Mouse (Mus musculus): ENCODE results near the gene Fancl. TPM values are rescaled to one million over a fixed set of nuclear protein-coding genes. Genes with fewer than 3 reads are reported as not detected.
"Not testable (repeated sequence)": the region's sequence is repeated elsewhere in the genome, so short reads cannot be mapped to it uniquely, and the experiment has no call there.

Fancl gene
- total RNA-seq (2021): 10 to 100 TPM; 15.4 to 16.5 TPM

DNA sequence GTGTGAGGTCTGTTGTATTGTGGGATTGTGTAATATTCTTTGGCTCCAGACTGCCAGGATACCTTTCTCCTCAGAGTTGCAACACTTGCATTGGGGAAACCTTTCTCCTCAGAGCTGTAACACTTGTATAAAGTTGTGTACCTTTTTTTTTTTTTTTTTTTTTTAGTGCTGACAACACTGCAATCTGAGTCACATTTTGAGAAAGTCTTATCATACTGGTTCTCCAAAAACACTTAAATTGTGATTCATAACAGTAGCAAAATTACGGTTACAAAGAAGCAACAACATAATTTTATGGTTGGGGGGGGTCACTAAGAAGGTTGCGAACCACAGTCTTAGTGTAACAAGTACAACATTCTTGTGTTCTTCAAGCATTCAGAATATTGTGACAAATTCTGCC is at the start of gene Fancl:
Fancl (plus strand) TSS at position 165 of the 400 bp plus-strand sequence.
- no peak for DNase-seq

DNA sequence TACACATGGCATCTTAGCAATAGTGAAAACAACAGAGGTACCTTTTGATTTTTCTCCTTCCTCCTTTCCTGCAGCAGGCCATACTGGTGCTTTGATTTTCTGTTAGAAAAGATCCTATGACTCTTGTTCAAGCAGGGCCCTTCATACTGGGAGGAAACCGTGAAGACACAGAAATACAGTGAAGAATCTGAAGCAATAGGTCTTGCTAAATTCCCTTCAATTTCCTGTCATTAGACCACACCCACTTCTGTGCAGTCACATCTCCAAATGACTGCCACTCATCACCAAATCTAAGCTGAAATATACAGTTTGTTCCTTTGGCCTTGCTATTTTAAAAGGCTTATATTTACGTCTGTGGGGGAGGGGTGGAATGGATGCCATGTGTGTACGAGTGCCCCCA is 49.1 kb upstream of the Fancl start:
- DNase-seq: no peak

DNA sequence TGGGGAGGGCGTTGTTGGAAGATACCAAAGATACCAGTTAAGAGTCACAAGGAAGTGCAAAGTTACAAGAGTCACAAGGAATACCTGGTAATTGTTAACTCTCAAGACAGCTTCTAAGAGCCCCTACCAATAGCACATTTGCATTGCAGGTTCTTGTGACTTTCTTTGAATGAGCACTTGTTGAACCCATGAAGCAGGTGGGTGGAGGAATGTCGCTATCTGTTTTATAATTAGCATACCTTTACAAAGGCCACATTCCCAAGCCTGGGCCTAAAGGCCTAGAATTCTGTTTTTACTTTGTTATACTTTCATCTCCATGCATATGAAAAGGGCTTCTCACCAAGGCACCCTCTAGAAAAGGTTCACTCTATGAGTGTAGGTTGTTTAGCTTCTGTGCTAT is 15.8 kb upstream of the Fancl start:
- DNase-seq: not testable (repeated sequence)

DNA sequence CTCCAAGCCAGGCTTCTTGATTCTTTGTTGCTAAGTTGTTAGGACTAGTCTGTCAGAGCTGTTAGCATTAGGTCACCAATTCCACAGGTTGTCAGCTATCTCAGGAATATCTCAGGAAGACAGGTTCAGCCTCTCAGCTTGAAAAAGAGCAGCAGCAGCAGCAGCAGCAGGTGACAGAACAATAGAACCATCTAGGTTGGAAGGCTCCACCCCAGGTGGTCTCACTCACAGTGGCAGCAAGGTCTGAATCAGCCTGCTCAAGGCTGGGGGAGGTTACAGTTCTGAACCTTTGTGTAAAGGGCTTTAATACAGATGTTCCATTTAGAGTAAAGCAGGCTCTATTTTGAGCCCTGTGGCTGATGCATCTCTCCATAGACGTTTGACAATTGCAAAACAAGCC is 14.0 kb upstream of the Fancl start:
- not testable (repeated sequence) for DNase-seq

DNA sequence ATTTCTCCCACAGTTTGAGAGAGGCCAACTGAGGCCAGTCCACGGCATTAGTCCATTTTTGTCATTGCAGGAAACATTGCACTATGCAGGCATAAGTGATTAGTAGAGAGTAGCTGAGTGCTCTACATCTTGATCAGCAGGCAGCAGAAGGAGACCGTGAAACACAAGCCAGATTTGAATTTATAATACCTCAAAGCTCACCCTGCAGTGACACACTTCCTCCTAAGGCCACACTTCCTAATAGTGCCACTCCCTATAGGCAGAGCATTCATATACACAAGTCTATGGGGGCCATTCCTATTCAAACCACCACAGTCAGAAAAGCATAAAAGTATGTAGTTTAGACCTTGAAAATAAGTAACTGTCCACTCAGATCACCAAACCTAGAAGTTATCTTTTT is 11.8 kb upstream of the Fancl start:
- no peak for DNase-seq

DNA sequence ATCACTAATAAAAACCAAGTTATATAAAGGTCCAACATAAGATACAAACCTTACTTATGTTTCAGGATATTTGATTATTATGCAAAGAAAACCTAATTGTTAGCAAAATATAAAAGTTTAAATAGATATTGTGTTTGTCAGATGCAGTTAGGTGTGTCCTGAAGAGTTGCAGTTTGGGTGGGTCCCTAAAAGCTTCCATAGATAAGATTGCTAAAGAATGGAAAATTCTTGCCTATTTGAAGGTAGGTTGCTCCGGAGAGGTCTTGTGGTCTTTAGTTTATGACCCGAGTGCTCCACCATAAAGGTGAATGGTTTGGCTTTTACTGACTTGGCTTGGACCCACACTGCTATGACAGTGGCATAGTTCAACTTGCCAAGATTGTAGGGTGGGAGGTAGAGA is 7.9 kb upstream of the Fancl start:
- DNase-seq: no peak

DNA sequence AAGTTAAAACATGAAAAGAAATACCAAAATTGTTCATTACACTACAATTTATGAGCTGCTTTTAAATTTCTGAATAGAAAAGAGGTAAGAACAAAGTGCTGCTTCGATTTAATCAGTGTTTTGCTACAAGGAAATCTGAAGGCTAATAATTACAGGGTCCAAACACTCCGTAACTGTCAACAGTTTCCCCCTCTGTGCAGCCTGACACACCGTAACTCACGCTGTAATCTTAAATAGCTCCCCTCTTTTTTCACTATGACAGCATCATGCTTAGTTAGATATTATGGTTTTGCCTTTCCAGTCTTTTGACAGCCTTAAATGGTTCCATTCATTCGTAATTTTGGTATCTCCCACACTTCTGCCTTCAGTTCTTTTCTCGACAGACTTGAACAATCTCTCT is 4.4 kb upstream of the Fancl start:
- DNase-seq: no peak

DNA sequence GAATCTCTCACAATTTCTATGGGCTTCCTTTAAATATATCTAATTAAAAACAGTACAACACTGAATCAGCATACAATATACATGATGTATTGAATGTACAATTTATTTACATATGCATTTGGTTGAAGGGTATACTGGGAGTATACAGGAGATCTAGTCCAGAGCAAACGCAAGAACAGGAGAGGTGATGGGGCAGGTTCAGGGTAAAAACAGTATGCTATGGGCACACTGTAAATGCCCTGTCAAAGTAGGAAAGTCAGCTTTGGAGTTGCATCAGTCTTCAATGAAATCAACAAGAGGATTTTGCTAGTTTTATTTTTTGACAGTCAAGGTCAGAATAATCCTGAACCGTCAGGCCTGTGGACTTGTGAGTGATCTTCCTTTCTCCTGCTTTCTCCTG is 743 bp downstream of the Fancl start:
- DNase-seq: no peak

DNA sequence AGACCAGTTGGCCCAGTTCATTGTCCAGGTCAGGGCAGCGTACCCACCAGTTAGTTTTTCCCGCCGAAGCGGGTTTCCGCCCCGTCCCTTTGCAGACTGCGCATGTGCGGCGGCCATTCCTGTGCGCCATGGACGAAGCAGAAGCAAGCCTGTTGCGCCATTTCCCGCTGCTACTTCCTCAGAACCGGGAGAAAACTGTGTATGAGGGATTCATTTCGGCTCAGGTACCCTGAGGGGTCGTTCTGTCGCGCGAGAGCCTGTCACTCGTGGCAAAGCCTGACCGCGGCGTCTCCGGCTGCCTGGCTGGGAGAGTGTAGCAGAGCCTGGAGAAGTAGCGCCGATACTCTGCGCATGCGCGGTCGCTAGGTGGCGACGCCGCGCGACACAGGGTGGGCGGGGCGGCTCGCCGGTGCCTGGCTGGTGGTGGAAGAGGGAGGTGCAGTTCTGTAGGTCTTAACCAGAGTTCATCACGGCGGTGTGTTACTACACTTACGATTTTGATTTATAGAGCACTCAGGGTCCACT is 1.2 kb downstream of the Fancl start:
- DNase-seq: peak; percentile 94

DNA sequence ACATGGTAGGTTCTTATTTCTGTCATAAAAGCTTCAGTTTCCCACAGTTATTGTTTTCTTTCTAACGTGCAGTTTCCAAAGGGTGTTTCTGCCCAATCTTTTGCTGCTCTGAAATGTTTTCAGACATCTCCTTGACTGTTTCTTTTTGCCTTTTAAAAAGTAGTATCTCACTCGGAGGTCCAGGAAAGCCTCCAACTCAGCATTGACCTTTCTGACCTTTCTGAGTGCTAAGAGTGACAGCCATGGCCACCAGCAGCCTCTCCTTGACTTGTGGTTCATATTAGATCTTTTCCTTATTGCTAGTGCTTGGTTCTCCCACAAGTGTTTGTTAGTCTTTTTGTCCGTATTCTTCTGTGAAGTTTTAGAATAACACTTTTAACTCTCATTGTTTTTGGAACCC is 9.6 kb downstream of the Fancl start:
- no peak for DNase-seq

DNA sequence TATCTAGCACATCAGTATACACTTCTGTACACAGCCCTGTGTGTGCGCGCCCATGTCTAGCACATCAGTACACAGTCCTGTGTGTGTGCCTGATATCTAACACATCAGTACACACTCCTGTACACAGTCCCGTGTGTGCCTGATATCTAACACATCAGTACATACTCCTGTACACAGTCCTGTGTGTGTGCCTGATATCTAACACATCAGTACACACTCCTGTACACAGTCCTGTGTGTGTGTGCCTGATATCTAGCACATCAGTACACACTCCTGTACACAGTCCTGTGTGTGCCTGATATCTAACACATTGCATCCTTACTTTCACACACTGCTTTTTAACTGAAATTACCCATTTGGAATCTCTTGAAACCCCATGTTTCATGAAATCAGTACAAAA is 27.0 kb downstream of the Fancl start:
- DNase-seq: no peak

DNA sequence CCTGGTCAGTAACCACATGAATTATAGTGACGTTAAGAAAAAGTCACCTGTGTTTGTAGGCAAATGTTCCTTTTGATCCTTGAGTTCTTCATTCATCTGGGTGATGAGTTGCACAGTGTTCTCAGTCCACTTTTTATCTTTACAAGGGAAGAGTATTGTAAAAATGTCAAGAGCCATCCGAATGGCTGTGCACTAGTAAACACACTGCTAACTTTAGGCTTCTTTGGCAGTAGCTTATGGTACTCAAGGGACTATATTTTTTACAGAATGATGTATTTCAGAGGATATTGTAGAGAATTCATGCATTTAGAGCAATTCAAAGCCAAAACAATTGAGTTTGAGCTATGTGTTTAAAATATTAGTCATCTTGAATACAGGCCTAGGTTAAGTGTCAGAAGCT is 35.5 kb downstream of the Fancl start:
- no peak for DNase-seq

DNA sequence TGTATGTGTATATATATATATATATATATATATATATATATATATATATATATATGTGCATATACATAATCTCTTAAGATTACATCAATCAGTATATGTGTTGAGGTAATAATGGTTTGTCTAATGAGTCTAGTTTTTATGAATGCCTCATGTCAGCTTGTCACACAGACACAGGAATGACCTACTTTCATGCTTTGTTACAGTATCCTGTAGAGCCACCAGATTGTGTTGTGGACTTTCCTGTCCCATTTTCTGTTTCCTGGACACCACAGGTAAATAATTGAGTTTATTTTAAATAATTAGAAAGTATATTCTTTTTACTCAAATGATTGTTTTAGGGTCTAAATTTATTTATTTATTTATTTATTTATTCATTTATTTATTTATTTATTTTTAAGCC is 48.3 kb downstream of the Fancl start:
- DNase-seq: no peak

DNA sequence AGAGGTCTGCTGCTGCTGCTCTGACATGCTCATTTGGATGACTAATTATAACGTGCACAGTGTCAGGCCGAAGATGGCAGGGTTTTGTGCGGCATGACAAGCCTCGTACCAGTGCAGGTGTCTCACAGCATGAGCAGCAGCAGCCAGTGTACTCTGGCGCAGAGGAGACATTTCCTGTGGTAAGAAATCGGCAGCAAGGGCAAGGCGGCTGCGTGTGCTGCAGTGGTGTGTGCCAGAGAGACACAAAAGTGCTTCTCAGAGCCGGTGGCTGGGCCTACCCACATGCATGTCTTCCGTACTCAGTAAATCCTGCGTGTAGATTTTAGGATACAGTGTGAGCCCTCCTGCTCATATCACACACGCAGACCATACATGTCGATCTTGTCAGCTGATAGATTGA is 51.9 kb downstream of the Fancl start:
- DNase-seq: no peak

DNA sequence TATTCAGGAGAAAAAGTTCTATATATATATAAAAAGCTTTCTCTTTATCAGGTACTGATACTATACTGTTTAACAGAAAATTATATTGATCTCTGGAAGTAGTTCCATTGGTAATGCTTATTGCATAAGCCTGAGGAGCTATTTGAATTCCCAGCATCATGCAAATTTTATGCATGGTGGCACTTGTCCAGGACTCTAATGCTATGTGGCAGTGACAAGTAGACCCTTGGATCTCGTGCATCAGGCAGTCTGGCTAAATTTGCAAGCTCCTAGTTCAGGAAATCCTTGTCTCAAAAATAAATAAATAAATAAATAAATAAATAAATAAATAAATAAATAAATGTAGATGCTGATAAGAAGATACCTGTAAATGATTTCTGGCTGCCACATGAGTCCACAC is 55.2 kb downstream of the Fancl start:
- DNase-seq: no peak

DNA sequence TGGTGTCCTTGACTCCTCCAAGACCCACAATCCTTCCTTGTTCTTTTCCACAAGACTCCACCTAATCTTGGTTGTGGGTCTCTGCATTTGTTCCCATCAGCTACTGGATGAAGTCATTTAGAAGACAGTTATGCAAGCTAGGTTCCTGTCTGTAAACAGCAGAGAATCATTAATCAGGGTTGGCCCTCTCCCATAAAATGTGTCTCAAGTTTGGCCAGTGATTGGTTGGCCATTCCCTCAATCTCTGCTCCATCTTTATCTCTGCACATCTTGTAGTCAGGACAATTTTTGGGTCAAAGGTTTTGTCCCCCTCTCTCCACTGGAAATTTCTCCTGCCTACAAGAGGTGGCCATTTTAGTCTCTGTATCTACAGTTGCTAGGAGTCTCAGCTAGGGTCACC is 58.4 kb downstream of the Fancl start:
- no peak for DNase-seq

DNA sequence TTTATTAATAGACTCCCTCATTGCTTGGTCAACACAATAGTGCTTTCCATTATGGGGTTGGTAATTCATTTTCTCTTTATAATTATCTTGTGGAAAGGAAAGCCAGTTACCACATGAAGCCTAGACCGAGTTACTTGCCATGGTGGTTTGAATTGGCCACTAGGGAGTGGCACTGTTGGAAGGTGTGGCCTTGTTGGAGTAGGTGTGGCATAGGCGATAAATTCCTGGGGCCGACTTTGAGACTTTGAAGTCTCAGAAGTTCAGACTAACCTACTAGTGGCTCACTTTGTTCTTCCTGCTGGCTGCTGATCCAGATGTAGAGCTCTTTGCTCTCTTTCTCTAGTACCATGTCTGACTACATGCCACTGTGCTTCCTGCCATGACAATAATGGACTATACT is 63.9 kb downstream of the Fancl start:
- DNase-seq: no peak

DNA sequence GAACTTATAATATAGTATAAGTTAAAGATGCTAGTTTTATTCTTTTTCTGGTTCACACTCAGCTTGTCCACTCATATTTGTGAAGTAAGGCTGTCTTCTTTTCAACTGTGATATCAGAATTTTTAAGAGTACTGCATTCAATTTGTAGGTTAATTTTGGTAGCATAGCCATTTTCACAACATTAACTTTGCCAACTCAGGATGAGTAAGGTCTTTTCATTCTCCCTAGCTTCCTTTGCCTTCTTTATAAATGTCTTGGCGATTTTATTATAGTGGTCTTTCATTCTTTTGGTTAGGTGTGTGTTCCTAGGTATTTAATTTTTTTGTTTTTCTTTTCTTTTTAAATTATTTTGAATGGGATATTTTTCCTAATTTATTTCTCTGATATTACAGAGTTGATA is 64.7 kb downstream of the Fancl start:
- no peak for DNase-seq

DNA sequence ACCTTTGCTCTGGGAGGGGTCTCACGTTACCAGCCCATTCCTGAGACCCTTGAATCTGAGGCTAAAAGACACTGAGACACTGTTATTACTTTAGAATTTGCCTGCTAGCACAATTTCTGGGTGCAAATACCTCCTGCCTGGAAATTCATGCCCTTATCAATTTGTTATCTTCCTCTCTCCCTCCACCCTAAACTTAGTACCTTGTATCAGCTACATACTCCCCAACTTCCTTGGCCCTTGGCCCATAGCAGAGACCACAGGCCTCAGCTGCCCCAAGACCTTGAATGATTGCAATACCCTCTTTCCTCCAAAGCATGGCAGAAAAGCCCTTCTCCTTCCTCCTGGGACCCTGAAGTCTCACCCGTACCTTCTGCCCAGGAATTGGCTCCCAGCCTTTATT is 65.3 kb downstream of the Fancl start:
- DNase-seq: no peak

DNA sequence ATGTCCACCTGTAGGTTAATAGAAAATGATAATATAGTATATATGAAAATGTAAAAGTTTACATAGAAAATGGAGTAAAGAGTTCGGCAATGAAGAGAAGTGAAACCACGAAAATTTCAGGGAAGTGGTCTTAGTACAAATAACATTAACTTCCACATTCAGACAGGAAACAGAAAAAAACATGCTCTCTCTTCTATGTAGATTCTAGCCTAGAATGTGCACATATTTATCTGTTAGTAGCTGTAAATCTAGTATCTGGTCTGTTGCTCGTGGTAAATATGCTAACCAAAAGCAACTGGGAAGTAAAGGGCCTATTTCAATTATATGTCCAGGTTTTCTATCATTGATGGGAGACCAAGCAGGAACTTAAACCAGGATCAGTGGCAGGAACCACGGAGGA is 66.8 kb downstream of the Fancl start:
- DNase-seq: no peak

DNA sequence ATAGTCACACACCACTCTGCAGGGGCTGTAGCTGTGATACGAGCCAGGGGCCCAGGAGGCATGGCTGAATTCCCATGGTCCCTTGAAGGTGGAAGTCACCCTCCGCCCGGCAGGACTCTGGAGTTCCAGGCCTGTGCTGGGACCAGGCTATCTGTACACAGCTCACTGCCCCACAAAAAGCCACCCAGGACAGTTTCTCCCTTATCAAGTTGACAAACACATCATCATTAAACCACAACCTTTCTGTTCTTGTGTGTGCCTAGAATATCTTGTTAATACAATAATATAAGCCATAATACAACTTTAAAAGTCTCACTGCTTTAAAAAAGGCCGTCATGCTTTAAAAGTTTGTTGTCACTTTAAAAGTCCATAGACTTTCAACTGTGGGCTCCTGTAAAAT is 68.1 kb downstream of the Fancl start:
- no peak for DNase-seq

DNA sequence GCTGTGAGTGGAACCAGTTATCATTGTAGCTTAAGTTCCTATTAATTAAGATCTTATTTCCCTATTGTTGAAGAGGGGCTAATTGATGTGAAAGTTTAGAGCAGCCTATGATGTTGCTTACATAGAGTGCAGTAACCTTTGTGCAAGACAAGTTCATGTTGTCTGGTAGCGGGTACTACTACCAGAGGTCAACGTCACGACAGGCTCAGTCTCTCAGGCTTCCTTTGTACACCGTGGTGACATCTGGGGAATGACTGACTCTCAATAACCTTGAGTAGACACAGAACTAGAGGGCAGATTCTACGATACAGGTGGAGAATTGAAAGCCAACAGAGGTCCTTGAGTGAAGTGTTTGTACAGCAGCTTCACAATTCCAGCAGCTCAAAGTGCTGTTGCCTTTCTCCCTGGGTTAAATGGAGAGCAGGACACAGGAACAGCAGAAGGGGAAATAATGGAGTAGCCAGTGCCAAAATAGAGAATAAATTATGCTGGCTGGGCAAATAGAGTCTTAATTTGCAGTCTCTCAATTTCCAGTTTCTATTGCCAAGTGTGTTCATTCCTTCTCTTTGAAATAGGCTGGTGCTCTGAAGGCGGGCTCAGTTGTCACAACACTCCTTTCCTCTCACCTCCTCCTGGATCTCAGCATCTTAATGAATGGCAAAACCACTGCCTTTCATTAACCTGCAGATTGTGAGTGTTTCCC is 91.3 kb downstream of the Fancl start:
- DNase-seq: no peak

DNA sequence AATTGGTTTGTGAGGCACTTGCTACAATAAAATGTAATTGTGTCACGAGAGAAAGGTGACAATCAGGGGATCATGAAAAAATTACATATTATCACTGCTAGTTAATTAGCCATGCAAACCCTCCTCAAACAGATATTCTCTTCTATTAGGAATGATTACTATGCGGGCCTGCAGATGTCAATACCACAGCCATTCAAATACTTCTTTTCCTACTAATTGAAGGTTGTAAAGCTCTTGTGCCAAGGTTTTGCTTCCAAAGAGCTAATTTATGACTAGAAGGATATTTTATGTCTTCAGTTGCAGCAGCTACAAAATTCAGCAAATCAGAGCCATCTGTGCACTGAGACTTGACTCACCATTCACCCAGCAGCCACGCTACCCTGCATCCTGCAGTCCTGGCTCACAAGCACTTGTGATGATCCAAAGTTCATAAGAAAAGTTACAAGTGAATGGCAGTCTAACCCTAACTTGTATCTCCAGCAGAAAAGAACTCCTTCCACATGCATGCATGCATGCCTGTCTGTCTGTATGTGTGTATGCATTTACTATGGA is 95.8 kb downstream of the Fancl start:
- no peak for DNase-seq

DNA sequence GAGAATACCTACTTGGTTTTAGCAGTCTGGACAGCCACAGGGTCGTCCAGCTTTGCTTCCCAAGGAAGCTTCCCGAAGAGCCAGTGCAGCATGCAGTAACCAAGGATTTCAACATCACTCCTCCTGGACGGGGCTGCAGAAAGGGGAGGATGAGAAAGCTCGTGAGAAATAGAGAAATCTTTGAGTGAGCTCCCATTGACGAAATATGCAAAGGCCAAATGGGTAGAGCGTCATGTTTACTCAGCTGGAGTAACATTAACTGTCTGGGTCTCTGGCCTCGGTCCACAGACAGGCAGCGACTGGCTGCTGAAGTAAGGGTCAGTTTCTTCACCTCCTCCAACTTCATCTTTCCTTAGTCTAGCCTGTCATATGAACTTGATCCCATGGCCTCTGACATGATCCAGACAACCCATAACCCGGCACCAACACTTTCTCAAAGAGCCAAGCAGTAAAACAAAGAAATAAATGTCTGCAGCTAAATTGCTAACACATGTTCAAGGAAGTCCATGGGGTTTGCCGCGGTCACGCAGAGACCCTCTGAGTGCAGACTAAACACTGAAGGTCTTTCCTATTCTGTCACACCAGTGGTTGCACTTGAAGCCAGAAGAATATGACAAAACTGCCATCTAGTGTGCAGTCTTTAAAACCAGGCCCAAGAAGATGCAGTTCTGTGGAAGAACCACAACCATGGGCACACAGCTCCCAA is 104.0 kb downstream of the Fancl start:
- peak; percentile 34 for DNase-seq
